ENCODE assay signal across 8 mouse cellular contexts in the genomic region with DNA sequence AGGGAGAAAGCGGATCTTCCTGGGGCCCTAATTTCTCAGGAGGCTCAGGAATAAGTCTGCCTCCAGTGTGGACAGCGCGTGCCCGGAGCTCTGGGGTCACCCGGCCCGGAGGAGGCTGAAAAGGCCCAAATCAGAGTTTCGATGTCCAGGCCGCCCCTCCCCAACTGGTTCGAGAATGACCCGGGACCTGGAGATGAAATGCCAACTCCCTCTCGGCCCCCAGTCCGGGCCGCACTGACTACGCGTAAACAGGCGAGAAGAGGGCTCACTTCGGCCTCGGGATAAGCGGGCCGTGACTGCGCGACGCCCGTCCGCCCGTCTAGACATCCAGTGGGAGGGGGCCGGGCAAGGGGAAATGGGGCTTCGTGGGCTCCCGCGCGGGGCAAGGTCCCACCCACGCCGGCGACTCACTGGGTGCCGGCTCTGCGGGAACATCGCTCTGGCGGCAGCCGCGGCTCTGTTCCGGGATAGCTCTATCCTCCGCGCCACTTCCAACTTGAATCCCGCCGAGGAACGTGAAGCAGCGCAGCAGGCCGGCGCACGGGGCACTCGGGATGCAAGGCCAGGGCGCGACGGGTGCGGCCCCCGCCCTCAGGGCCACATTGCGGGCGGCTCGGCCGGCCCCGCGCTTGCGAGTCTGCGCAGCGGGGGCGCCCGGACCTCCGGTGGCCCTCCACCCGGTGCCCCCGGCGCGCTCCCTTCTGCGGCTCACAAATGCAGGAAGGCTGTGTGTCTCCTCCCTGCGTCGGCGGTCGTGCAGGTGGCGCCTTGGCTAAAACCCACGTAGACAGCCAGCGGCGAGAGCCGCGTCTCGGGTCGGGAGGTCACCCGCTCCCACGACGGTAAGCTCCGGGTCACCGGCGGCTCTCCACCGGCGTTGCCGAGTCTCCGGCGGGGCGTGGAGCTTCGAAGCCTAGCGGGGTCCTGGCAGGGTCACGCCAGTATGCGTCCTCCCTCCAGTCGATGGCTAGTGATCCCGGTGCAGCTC. TPM values are rescaled to one million over a fixed set of nuclear protein-coding genes. Genes with fewer than 3 reads are reported as not detected.
DNase-seq lines count a peak whose midpoint lies in the region; ATAC-seq lines count a peak whose summit lies in the region.

No protein-coding gene starts in this region.

- peak overlapping the region; percentile 76 for H3K4me2 ChIP-seq in forebrain, embryonic 14.5 days (ENCODE audit: low read length)

- peak; percentile 59 for DNase-seq in CD4-positive helper T cell, adult 2 months (ENCODE audit: low read depth, low spot score)
- DNase-seq in adrenal gland, postnatal 36 days = peak; percentile 64 to 66
- peak; percentile 72 for DNase-seq in forebrain, embryonic 14.5 days (ENCODE audit: low spot score)
- peak; percentile 72 for DNase-seq in hindbrain, embryonic 10.5 days (ENCODE audit: low spot score)
- DNase-seq in layer of hippocampus, postnatal 25 days (ENCODE audit: extremely low spot score in 1 of 2, low spot score in 1 of 2) = peak; percentile 21 to 48
- peak; percentile 46 for DNase-seq in lung, postnatal 14 days
- DNase-seq in right cerebral cortex, postnatal 10 days (ENCODE audit: low spot score in 2 of 2) = peak; percentile 60 to 66
- peak; percentile 36 to 48 for DNase-seq in urinary bladder, postnatal 36 days (ENCODE audit: low spot score in 2 of 2)

- peak overlapping the region; percentile 83 for H3K4me3 ChIP-seq in forebrain, embryonic 14.5 days (ENCODE audit: low read depth, low read length)
- peak overlapping the region; percentile 88 for H3K4me3 ChIP-seq in hindbrain, embryonic 10.5 days

- peaks cover 2% of the 10 kb centered on the region; the same call in 1 of the 2 replicates for H3K36me3 ChIP-seq in forebrain, embryonic 14.5 days (ENCODE audit: control insufficient read depth, insufficient read depth, low read length)
- H3K36me3 ChIP-seq in hindbrain, embryonic 10.5 days = peaks cover 7% of the 10 kb centered on the region; the same call in 1 of the 2 replicates

- peaks cover 37% of the 10 kb centered on the region for H3K4me1 ChIP-seq in forebrain, embryonic 14.5 days (ENCODE audit: control insufficient read depth, insufficient read depth, low read length)
- peaks cover 62% of the 10 kb centered on the region for H3K4me1 ChIP-seq in hindbrain, embryonic 10.5 days (replicated peaks)

- ATAC-seq in forebrain, embryonic 14.5 days = peak; percentile 0; the same call in 1 of the 2 replicates

- H3K27ac ChIP-seq in forebrain, embryonic 14.5 days (ENCODE audit: low read depth, low read length) = peak overlapping the region; percentile 88
- peak overlapping the region; percentile 96 for H3K27ac ChIP-seq in hindbrain, embryonic 10.5 days

- WGBS in forebrain, embryonic 14.5 days = under 1% methylated on average over 95 of the region's 103 CpGs
- WGBS in hindbrain, embryonic 10.5 days = under 1% methylated on average over 103 of the region's 103 CpGs

- H3K9ac ChIP-seq in forebrain, embryonic 14.5 days (ENCODE audit: low read length) = peak overlapping the region; percentile 80

- H3K9me3 ChIP-seq in forebrain, embryonic 14.5 days (replicated peaks; ENCODE audit: control insufficient read depth, low read length) = no peaks in the 10 kb centered on the region
- H3K9me3 ChIP-seq in hindbrain, embryonic 10.5 days = no peaks in the 10 kb centered on the region

- no peaks in the 10 kb centered on the region; the same call in 1 of the 2 replicates for H3K27me3 ChIP-seq in forebrain, embryonic 14.5 days (replicated peaks; ENCODE audit: control insufficient read depth, insufficient read depth, low read length)
- peaks cover 32% of the 10 kb centered on the region; the same call in 1 of the 2 replicates for H3K27me3 ChIP-seq in hindbrain, embryonic 10.5 days (ENCODE audit: insufficient read depth, poor library complexity, severe bottlenecking)

RNA-seq across cellular contexts. Expression of a gene that starts 0.9 kb away (rescaled TPM):
- 10 to 100 TPM; 33.7 to 41.9 TPM for total RNA-seq in adrenal gland, postnatal 36 days (2021)
- 38.7 and 41.2 TPM in 2 replicates for polyA plus RNA-seq in forebrain, embryonic 14.5 days (2014; fragmentation: Nextera tagmentation; extraction: Ambion mirVana)
- polyA plus RNA-seq in hindbrain, embryonic 10.5 days (2016; fragmentation: Nextera tagmentation; extraction: Ambion mirVana) = 26.9 and 44.0 TPM in 2 replicates
- 10 to 100 TPM; 66.2 to 73.2 TPM for total RNA-seq in layer of hippocampus, postnatal 25 days (2021)

Comparison
In these comparisons a context has a peak if more than half of its experiments do, and no peak if none do; other contexts are left out.
1. Peak in every context shown above with its lines: DNase-seq, ATAC-seq, H3K4me3 ChIP-seq and H3K27ac ChIP-seq.